Mouse (Mus musculus): Measurements from ENCODE around the gene Gm20908.
"Not testable (repeated sequence)": the region's sequence is repeated elsewhere in the genome, so short reads cannot be mapped to it uniquely, and the experiment has no call there.

The Gm20908 gene

DNA sequence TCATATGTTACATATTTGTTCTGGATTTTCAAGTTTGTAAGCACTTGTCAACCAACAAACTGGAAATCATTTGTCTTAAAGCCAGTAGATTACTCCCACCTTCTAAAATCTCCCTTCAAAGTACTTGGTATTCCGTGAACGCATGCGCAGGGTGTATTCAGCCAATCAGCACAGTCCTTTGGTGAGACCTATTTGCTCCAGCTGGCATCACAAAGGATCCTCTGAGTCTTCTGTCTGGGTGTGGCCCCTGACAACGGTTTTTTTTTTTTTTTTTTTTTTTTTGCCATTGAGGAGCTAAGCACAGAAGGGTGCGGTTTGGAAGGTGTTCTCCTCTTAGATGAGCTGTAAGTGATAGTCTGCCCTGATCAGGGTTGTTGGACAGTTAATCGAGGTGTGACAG lies at the start of gene Gm20908:
Gene Gm20908, plus strand, starts transcription at position 301 of the 400 bp plus-strand sequence.
- not testable (repeated sequence) for DNase-seq

All from kidney, adult 18-20 months (tissue).